Mouse (Mus musculus) thymus, postnatal 14 days (tissue): ENCODE results near the gene Zfp57.

Experiments used
- DNase-seq: peaks from one replicate; pipeline ENCODE4 v3.0.0; 2021

The Zfp57 gene

DNA sequence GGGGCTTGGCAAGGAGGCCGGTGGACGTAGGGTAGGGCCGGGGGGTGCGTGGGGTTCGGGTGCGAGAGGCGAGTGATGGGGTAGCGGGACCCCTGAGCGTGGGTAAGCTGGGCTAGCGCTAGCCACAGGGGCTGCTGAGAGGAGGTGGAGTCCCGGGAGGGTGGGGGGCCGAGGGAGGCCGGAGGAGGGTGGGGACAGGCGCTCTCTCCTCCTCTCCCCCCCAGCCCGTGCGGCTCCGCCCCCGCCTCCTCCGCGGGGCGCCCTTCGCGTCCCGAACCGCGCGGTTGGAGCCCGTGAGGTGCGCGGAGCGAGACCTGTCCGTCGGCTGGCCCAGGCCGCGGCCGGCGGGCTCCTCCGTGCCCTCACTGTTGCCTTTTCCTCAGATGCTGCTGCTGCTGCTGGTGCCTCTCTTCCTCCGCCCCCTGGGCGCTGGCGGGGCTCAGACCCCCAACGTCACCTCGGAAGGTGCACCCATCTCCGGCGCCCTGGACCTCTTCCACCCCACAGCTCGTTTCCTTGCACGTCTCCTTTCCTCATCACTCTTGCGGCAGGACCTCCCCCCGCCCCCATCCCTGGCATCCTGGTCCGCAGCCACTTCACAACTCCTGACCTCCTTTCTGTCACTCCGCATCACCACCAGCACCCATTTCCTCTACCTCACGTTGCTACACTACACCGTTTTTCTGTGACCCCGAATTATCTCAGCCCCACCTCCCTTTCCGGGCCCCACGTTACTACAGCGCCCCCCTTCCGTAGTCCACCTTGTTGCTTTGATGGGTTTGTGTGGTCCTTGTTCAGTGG is 45.5 kb downstream of the Zfp57 start:
- DNase-seq, result peak; percentile 79

DNA sequence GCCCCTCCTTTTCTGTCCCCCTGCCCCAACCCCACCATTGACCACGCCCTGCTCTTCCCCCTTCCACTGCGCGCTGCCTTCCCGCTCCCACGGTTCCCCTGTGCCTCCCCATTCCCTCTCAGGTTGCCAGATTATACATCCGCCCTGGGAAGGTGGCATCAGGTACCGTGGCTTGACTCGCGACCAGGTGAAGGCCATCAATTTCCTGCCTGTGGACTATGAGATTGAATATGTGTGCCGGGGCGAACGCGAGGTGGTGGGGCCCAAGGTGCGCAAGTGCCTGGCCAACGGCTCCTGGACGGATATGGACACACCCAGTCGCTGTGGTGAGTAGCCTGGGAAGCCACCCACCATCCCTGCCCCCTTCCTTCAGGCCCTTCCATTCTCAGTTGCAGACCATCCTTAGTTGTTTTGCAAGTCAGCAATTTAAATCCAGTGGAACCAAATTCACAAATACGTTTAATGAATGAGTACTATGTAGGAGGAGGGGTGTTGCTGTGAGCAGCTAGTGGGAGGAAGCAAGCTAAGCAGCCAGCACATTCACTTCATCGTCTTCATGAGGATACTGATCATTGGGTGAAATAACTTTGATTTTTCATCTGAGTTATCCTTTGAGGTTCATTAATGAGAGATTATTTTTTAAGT is 46.5 kb downstream of the Zfp57 start:
- DNase-seq, result peak; percentile 32

DNA sequence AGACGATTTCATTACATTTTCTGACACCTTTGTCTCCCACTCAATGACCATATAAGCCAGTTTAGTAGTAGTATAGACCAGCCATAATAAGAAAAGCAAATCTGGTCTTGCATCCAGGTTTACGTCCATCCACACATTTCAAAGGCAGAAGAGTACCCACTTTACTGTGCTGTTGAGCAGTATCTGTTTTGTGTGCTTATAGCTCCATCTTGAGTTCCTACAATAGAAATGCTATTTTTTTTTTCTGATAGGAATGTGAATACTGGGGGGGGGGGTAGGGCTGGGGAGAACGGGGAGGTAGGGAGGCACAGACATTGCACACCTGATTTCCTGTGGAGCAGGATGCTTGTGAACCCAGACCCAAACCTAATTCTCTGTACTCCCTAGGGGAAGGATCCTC is 47.0 kb downstream of the Zfp57 start:
- no peak for DNase-seq

DNA sequence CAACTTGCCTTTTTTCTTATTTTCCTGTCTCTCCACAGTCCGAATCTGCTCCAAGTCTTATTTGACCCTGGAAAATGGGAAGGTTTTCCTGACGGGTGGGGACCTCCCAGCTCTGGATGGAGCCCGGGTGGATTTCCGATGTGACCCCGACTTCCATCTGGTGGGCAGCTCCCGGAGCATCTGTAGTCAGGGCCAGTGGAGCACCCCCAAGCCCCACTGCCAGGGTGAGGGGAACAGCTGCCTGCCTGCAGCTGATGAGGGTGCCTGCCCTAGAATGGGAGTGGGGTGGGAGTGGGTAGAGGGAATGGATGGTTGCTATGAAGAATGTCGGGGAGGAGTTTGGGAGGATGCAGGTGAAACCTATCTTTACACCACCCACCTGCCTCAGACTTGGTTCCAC is 47.4 kb downstream of the Zfp57 start:
- peak; percentile 14 for DNase-seq

DNA sequence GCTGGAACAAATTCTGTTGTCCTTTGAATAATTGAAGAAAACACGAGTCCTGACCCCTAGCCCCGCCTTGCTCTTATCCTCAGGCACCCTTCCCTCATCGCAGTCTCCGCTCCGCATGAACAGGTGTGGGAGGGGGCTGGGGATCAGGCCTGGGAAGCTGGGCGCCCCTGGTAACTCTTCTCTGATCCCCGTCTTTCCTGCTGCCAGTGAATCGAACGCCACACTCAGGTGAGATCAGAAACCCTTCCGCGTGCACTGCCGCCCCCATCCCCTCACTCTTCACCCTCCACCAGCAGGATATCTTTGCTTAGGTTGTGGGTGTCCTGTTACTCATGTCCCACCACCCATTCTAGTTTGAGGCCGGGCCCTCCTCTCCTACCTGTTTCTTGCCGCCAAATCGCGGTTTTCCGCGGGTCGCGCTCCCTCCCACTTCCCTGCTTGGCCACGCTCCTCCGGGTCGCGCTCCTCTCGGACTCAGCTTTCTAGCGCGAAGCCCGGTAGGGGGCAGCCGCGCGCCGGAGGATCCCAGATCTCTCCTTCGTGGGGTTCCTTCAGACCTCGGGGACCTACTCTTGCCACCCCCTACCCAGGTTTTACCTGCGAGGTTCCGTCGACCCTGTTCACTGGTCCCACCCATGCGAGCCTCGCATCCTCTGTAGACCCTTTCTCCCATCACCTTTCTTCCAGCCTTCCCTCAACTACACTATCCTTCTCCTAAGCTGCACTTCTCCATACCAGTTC is 48.8 kb downstream of the Zfp57 start:
- peak; percentile 71 for DNase-seq

DNA sequence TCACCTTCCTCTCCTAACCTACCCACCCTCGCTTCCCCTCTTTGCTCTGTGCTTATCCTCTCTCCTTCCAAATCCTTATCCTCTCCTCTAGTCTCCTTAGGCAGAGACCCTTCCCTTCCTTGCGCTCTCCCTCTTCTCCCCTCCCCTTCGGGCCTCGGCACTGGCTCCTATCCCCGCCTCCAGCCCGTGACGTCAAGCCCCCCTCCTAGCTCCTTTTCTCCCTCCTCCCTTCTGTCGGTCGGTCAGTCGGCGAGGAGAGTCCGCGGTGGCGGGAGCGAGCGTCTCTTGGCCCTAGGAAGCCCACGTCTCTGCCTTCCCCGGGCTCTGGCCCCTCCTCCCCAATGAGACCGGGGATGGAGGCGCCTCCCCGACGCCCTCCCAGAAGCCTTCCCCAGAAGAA is 49.4 kb downstream of the Zfp57 start:
- peak; percentile 42 for DNase-seq

DNA sequence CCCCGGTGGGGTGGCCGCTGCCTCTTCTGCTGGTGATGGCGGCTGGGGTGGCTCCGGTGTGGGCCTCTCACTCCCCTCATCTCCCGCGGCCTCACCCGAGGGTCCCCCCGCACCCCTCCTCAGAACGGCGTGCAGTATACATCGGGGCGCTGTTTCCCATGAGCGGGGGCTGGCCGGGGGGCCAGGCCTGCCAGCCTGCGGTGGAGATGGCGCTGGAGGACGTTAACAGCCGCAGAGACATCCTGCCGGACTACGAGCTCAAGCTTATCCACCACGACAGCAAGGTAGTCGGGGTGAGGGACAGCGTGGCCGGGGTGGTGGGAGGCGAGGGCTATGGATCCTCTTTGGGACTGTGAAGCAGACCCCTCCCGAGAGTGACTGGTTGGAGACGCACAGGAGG is 49.9 kb downstream of the Zfp57 start:
- peak; percentile 6 for DNase-seq

DNA sequence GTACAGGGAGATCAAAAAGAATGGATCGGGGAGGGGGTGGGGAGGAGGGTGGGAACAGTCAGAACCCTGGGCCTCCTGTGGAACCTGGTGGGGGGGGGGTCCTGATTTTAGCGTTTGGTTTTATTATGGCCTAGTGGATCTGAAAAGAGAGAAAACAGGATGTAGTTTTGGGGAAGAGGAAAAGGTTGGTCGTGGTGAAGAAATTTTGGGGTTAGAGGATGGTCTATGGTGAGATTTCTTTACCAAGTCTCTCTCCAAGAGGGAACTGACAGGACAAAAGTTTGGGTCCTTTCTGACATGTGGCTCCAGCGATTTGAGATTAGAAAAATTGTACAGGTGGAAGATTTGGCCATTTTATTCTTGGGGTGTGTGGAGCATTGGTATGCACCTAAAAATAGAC is 50.8 kb downstream of the Zfp57 start:
- DNase-seq, result no peak

DNA sequence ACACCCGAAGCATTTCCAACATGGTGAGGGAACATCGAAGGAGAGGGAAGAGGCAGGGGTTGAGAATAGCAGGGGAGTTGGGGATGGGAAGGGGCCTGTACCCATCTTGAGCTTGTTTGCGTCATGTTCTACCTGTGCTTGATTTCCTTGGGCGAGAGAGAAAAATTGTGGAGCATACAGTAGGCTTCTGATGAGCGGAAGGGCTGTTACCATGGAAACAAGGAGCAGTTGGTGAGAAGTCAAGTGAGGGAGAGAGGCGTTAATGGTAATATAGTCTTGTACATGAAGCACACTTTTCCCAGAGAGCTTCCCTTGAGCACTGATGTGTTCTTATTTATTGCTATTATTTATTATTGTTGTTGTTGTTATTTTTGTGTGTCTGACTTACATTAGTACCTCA is 56.0 kb downstream of the Zfp57 start:
- no peak for DNase-seq
